Mouse (Mus musculus) MEL (cell line): Measurements from ENCODE around the gene Arfip1. TPM values are rescaled to one million over a fixed set of nuclear protein-coding genes. Genes with fewer than 3 reads are reported as not detected.

Source experiments
- DNase-seq: peaks from one replicate; pipeline ENCODE4 v3.0.0; 2011; ENCODE audit warnings: low read depth, low spot score
- H3K27ac ChIP-seq: 2 replicates; pipeline ENCODE4 v1.5.1; 2012; ENCODE audit warnings: low read depth, mild to moderate bottlenecking, control low read depth, low read length, moderate library complexity; ENCODE audit not compliant: control insufficient read depth
- H3K27me3 ChIP-seq, 2 experiments: fragments of 150-350 bp in 1 of 2; sonication (generic) in 1 of 2; 2 replicates each; pipeline ENCODE4 v1.6.1; 2012; ENCODE audit warnings: low read length in 2 of 2, mild to moderate bottlenecking in 2 of 2, improper control_type of control experiment in 1 of 2, moderate library complexity in 1 of 2; ENCODE audit not compliant: insufficient read depth in 2 of 2, control insufficient read depth in 1 of 2
- H3K36me3 ChIP-seq, 2 experiments: 2 replicates each; pipeline ENCODE4 v1.6.1; 2012 to 2014; ENCODE audit warnings: low read length in 2 of 2, improper control_type of control experiment in 1 of 2, inconsistent platforms in 1 of 2, mild to moderate bottlenecking in 1 of 2; ENCODE audit not compliant: insufficient read depth in 2 of 2, control insufficient read depth in 1 of 2
- H3K4me1 ChIP-seq, 2 experiments: fragments of 150-350 bp in 1 of 2; sonication (generic) in 1 of 2; 2 replicates each; pipeline ENCODE4 v1.6.1; 2012; ENCODE audit warnings: low read length in 2 of 2, improper control_type of control experiment in 1 of 2, mild to moderate bottlenecking in 1 of 2; ENCODE audit not compliant: insufficient read depth in 2 of 2, control insufficient read depth in 1 of 2
- H3K4me3 ChIP-seq, 2 experiments: fragments of 150-350 bp in 1 of 2; sonication (generic) in 1 of 2; 2 replicates each; pipeline ENCODE4 v1.5.1; 2012; ENCODE audit warnings: low read depth in 2 of 2, low read length in 2 of 2, mild to moderate bottlenecking in 2 of 2, moderate library complexity in 2 of 2, control low read depth in 1 of 2, improper control_type of control experiment in 1 of 2; ENCODE audit not compliant: control insufficient read depth in 1 of 2, insufficient read depth in 1 of 2
- H3K79me2 ChIP-seq: 2 replicates; pipeline ENCODE4 v1.6.1; 2012; ENCODE audit warnings: mild to moderate bottlenecking, low read length, moderate library complexity; ENCODE audit not compliant: control insufficient read depth, poor library complexity, insufficient read depth
- H3K9ac ChIP-seq: 2 replicates; pipeline ENCODE4 v1.6.1; 2012; ENCODE audit warnings: low read depth, mild to moderate bottlenecking, control low read depth, low read length, moderate library complexity; ENCODE audit not compliant: control insufficient read depth, poor library complexity, severe bottlenecking
- H3K9me3 ChIP-seq: fragments of 150-350 bp; sonication (generic); replicated peaks from 2 replicates; pipeline ENCODE4 v1.6.1; 2012; ENCODE audit warnings: mild to moderate bottlenecking, low read length, improper control_type of control experiment, moderate library complexity; ENCODE audit not compliant: insufficient read depth
- CHD1 ChIP-seq: IDR thresholded peaks from 2 replicates; pipeline ENCODE4 v1.6.1; 2012; ENCODE audit warnings: low read depth, mild to moderate bottlenecking, inconsistent platforms, low read length, improper control_type of control experiment
- CHD2 ChIP-seq: IDR thresholded peaks from 2 replicates; pipeline ENCODE4 v1.6.1; 2011; ENCODE audit warnings: low read length, improper control_type of control experiment
- CTCF ChIP-seq, 3 experiments: IDR thresholded peaks in 2 of 3; conservative IDR thresholded peaks in 1 of 3; 2 replicates each; pipeline ENCODE4 v1.5.1; 2011 to 2012; ENCODE audit warnings: low read length in 3 of 3, low read depth in 2 of 3, mild to moderate bottlenecking in 2 of 3, improper control_type of control experiment in 1 of 3, inconsistent platforms in 1 of 3, mixed read lengths in 1 of 3, moderate library complexity in 1 of 3; ENCODE audit not compliant: control insufficient read depth in 1 of 3, insufficient read depth in 1 of 3, poor library complexity in 1 of 3, severe bottlenecking in 1 of 3
- ELF1 ChIP-seq: IDR thresholded peaks from 2 replicates; pipeline ENCODE4 v1.6.1; 2014; ENCODE audit warnings: low read depth, mild to moderate bottlenecking, inconsistent platforms, low read length, improper control_type of control experiment, moderate library complexity
- HCFC1 ChIP-seq: IDR thresholded peaks from 2 replicates; pipeline ENCODE4 v1.6.1; 2012; ENCODE audit warnings: low read depth, mild to moderate bottlenecking, inconsistent platforms, low read length, improper control_type of control experiment, moderate library complexity
- MAFK ChIP-seq: IDR thresholded peaks from 2 replicates; pipeline ENCODE4 v1.6.1; 2011; ENCODE audit warnings: low read depth, mild to moderate bottlenecking, low read length, improper control_type of control experiment, borderline replicate concordance
- MAX ChIP-seq: IDR thresholded peaks from 2 replicates; pipeline ENCODE4 v1.6.1; 2011; ENCODE audit warnings: low read length, improper control_type of control experiment
- MAZ ChIP-seq: IDR thresholded peaks from 2 replicates; pipeline ENCODE4 v1.6.1; 2012; ENCODE audit warnings: low read depth, mild to moderate bottlenecking, inconsistent platforms, low read length, improper control_type of control experiment
- MXI1 ChIP-seq: IDR thresholded peaks from 2 replicates; pipeline ENCODE4 v1.6.1; 2011; ENCODE audit warnings: mild to moderate bottlenecking, low read depth, low read length, improper control_type of control experiment
- MYC ChIP-seq: IDR thresholded peaks from 2 replicates; pipeline ENCODE4 v1.6.1; 2011; ENCODE audit warnings: low read depth, mild to moderate bottlenecking, low read length, improper control_type of control experiment, moderate library complexity
- NELFE ChIP-seq: IDR thresholded peaks from 2 replicates; pipeline ENCODE4 v1.6.1; 2011; ENCODE audit warnings: low read depth, low read length, improper control_type of control experiment
- TCF12 ChIP-seq: IDR thresholded peaks from 2 replicates; pipeline ENCODE4 v1.6.1; 2014; ENCODE audit warnings: low read depth, mild to moderate bottlenecking, inconsistent platforms, low read length, improper control_type of control experiment, moderate library complexity
- USF1 ChIP-seq: IDR thresholded peaks from 2 replicates; pipeline ENCODE4 v1.6.1; 2014; ENCODE audit warnings: low read depth, mild to moderate bottlenecking, inconsistent platforms, low read length, improper control_type of control experiment, moderate library complexity
- USF2 ChIP-seq, 2 experiments: IDR thresholded peaks; 2 replicates each; pipeline ENCODE4 v1.6.1; 2011 to 2012; ENCODE audit warnings: improper control_type of control experiment in 2 of 2, low read length in 2 of 2, borderline replicate concordance in 1 of 2, inconsistent platforms in 1 of 2, low read depth in 1 of 2, mild to moderate bottlenecking in 1 of 2; ENCODE audit not compliant: insufficient read depth in 1 of 2
- ZMIZ1 ChIP-seq: IDR thresholded peaks from 2 replicates; pipeline ENCODE4 v1.6.1; 2012; ENCODE audit warnings: low read depth, mild to moderate bottlenecking, inconsistent platforms, low read length, improper control_type of control experiment, moderate library complexity
- ZNF384 ChIP-seq: IDR thresholded peaks from 2 replicates; pipeline ENCODE4 v1.6.1; 2012; ENCODE audit warnings: low read depth, mild to moderate bottlenecking, inconsistent platforms, low read length, improper control_type of control experiment
- polyA plus RNA-seq, 2 experiments: library from polyadenylated mRNA; stranded (reverse) in 1 of 2; unstranded in 1 of 2; fragments of >175 nt in 1 of 2; fragments of >200 nt in 1 of 2; gene quantifications; 2 replicates each; pipeline versions ENCODE4 v1.2.1 to v1.2.4; 2012; ENCODE audit warnings: low replicate concordance in 2 of 2, low read depth in 1 of 2; ENCODE audit not compliant: insufficient read length in 2 of 2, insufficient read depth in 1 of 2, missing spikeins in 1 of 2
- total RNA-seq: library from RNA; depleted of rRNA; stranded (reverse); fragments of 300-350 nt; gene quantifications from 2 replicates; pipeline ENCODE4 v1.2.3, GENCODE M21; 2012

The Arfip1 gene
- total and polyA plus RNA-seq, 3 experiments, result 12.5 to 15.4 TPM; not detected in 1

DNA sequence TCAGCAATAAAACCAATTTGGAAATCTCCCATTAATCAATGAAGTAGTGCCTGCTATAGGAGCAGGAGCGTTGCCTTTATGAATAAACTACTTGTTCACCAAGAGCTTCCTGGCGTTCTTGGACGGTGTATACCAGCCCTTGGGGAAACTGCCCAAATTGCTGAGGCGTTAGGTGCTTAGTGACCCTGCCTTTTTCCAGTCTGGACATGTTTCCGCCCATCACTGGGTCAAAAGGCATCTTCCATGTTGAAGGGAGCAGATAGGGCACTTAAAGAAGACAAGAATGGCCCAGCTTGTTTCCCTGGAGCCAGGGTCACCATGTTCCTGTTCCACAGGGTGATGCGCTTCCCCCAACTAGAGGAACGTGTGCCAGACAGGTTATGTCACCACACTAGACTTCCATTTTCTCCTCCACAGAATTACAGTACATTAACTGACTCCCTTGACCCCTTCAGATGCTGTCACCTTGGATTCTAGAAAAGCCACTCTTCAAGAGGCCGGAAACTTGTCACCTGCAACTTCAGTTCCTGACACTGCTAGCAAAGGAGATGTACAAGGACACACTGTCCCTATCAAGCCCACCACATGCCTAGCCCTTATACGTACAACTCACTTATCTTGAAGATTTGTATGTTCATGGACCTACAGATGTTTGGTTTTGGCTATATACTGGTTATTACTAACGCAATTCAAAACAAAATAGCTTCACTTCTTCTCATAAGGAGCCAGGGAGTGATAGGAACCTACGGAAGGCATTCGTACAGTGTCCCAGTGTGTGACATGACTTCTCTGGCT is 107.2 kb downstream of the Arfip1 start:
- DNase-seq, result no peak
- Histone ChIP-seq H3K27me3 (peaks cover 0 to 1% of the 10 kb centered on the region in 2 experiments; a peak in 1 of 4 replicates), H3K79me2 (no peaks in the 10 kb centered on the region), H3K9me3 (no peaks in the 10 kb centered on the region), H3K4me1 (peaks cover 18 to 48% of the 10 kb centered on the region in 2 experiments), H3K4me3 (no peak overlapping the region), H3K27ac (no peak overlapping the region), H3K9ac (no peak overlapping the region), H3K36me3 (peaks cover 0 to 46% of the 10 kb centered on the region in 2 experiments; a peak in 2 of 4 replicates)
- TF ChIP-seq USF2 (IDR thresholded peaks at IDR 0.05; ENCODE audit: borderline replicate concordance in 1 of 2, insufficient read depth in 1 of 2, low read depth in 1 of 2, low read length in 2 of 2) (no peak), ZMIZ1 (no peak), ELF1 (no peak), MYC (no peak), CHD2 (no peak), MAX (no peak), CTCF (IDR thresholded peaks at IDR 0.05 in 2 of 3, conservative IDR thresholded peaks at IDR 0.05 in 1 of 3; ENCODE audit: control insufficient read depth in 1 of 3, insufficient read depth in 1 of 3, low read depth in 2 of 3, low read length in 3 of 3, poor library complexity in 1 of 3, severe bottlenecking in 1 of 3) (no peak)

DNA sequence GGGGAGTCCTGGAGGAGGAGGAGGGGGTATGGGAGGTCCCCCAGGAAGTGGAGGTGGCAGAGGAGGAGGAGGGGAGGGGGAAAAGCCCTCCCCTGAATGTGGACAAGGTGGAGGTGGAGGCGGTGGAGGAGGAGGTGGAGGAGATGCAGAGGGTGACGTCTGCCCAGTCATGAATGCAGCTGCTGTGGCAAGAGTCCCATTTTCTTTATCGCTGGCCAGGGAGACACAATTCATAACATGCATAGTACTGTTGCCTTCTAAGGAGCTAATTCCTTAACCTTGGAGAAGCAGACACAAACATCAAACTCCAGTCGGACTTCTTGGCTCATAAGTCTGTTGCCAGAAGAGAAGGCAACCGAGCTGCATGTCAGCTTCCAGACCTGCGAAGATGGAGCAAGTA is 108.0 kb downstream of the Arfip1 start:
- H3K4me3 ChIP-seq, result no peak overlapping the region

DNA sequence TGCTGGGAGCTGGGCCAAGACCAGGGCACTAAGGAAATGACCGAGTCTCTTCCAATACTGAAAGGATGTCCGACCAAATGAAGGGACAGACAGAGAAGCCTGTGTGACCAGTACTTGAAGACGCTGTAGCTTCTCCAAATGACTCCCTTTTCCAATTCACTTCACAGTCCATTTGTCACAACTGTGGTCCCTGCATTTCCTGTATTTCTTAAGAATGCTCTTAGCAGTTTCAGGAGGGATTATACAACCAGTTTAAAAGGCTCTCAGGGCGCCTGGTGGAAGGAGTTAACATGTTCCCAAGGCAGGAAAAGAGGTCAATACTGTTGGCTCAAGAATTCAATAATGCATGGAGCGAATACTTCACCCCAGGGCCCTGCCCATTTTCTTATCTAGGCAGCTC is 109.5 kb downstream of the Arfip1 start:
- Histone ChIP-seq H3K4me3 (no peak overlapping the region), H3K36me3 (peaks cover 0 to 53% of the 10 kb centered on the region in 2 experiments; a peak in 2 of 4 replicates), H3K27ac (no peak overlapping the region)

More for the DNA sequence above, 108.0 kb downstream of the Arfip1 start:
- no peak for DNase-seq
- peaks cover 0 to 54% of the 10 kb centered on the region in 2 experiments; a peak in 2 of 4 replicates for H3K36me3 ChIP-seq
- TF ChIP-seq MYC (no peak), ELF1 (no peak), NELFE (no peak), TCF12 (no peak), CHD1 (no peak), USF1 (no peak), MAFK (no peak), ZMIZ1 (no peak), MAX (no peak), MAZ (no peak)
- H3K27ac ChIP-seq, result no peak overlapping the region
- peaks cover 0 to 1% of the 10 kb centered on the region in 2 experiments; a peak in 1 of 4 replicates for H3K27me3 ChIP-seq
- peaks cover 18 to 55% of the 10 kb centered on the region in 2 experiments for H3K4me1 ChIP-seq
- no peaks in the 10 kb centered on the region for H3K79me2 ChIP-seq
- H3K9ac ChIP-seq, result no peak overlapping the region
- H3K9me3 ChIP-seq, result no peaks in the 10 kb centered on the region

More for the DNA sequence above, 109.5 kb downstream of the Arfip1 start:
- peaks cover 20 to 56% of the 10 kb centered on the region in 2 experiments for H3K4me1 ChIP-seq
- no peaks in the 10 kb centered on the region for H3K27me3 ChIP-seq
- DNase-seq, result no peak
- no peaks in the 10 kb centered on the region for H3K79me2 ChIP-seq
- no peak overlapping the region for H3K9ac ChIP-seq
- H3K9me3 ChIP-seq, result no peaks in the 10 kb centered on the region
- TF ChIP-seq HCFC1, result no peak
- no peak for TF ChIP-seq ZNF384
- no peak for TF ChIP-seq MXI1
